Mouse (Mus musculus) megakaryocyte, embryonic 14.5 days (primary cell): ENCODE measurements around the gene Crebbp.

Experiments
- FLI1 ChIP-seq: IDR thresholded peaks from 2 replicates; pipeline ENCODE4 v1.6.1; 2012; ENCODE audit warnings: low read length, inconsistent platforms, mixed read lengths
- GATA1 ChIP-seq: IDR thresholded peaks from 3 replicates; pipeline ENCODE4 v1.6.1; 2012; ENCODE audit warnings: mixed read lengths, low read length, inconsistent platforms, borderline replicate concordance

DNA sequence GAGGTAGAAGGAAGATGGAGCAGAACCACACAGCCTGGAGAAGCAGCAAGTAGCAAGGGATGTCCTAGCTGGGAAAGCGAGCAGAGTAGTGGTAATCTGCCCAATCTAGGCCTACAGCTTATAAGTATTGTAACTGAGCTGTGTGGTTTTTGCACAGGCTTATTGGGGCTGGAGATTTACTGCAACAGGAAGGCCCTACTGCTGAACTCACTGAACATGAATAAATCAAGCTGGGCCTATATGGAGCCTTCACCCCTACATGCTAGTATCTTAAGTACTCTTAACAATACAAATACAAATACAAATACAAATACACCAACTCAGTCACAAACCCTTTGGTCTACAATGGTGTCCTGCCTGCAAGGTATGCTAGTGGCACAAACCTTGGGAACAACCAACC, 10.2 kb downstream of the Crebbp start:
- TF ChIP-seq GATA1 (no peak), FLI1 (no peak)
